Mouse (Mus musculus): ENCODE data around the gene Zscan18. TPM values are rescaled to one million over a fixed set of nuclear protein-coding genes. Genes with fewer than 3 reads are reported as not detected.
"Not testable (repeated sequence)": the region's sequence is repeated elsewhere in the genome, so short reads cannot be mapped to it uniquely, and the experiment has no call there.

The Zscan18 gene
- polyA plus RNA-seq, 1 experiment from 2014 or later, result 11.3 TPM

- no peak overlapping the region for H3K4me2 ChIP-seq (ENCODE audit: low read depth, low read length)
- H3K9ac ChIP-seq (ENCODE audit: low read depth, low read length), result no peak overlapping the region
- H3K27ac ChIP-seq (replicated peaks; ENCODE audit: low read depth, low read length), result no peak overlapping the region
- DNase-seq (ENCODE audit: low spot score), result no peak
- 85% methylated on average over 1 of the region's 1 CpGs for WGBS
- no peak overlapping the region for H3K4me3 ChIP-seq (ENCODE audit: low read depth, low read length)
- peaks cover 10% of the 10 kb centered on the region for H3K9me3 ChIP-seq (ENCODE audit: control insufficient read depth, low read length)
- H3K36me3 ChIP-seq (ENCODE audit: control insufficient read depth, insufficient read depth, low read length), result no peaks in the 10 kb centered on the region
- no peak for ATAC-seq (ENCODE audit: low read depth)
- H3K27me3 ChIP-seq (replicated peaks; ENCODE audit: control insufficient read depth, insufficient read depth, low read length), result no peaks in the 10 kb centered on the region
- peaks cover 3% of the 10 kb centered on the region; the same call in 1 of the 2 replicates for H3K4me1 ChIP-seq (ENCODE audit: control insufficient read depth, insufficient read depth, low read length)
Observed at GRCm38 (mm10) chr7:12799554-12799953, 3.9 kb downstream of the Zscan18 start.

DNA sequence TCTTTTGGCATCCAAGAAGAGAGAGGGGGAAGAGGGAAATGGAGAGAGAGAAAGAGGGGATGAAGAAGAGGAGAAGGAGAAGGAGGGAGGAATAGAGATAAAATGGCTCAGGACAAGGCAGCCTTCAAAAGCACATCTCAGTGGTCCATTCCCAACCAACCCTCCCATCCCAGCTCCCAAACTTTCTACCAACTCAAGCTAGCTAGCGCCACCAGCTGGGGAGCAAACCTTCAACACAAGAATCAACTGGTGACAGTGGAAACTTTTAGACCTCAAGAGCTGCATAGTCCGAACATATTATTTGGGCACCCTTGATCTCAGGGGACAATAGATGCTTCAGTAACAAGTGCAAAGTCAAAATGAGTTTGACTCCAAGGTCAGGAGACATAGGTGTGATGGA lies 5.5 kb downstream of the Zscan18 start:
- Histone ChIP-seq H3K4me3 (ENCODE audit: low read depth, low read length) (no peak overlapping the region), H3K27me3 (replicated peaks; ENCODE audit: control insufficient read depth, insufficient read depth, low read length) (no peaks in the 10 kb centered on the region), H3K4me1 (ENCODE audit: control insufficient read depth, insufficient read depth, low read length) (no peaks in the 10 kb centered on the region), H3K27ac (replicated peaks; ENCODE audit: low read depth, low read length) (no peak overlapping the region), H3K36me3 (ENCODE audit: control insufficient read depth, insufficient read depth, low read length) (no peaks in the 10 kb centered on the region), H3K4me2 (ENCODE audit: low read depth, low read length) (no peak overlapping the region), H3K9ac (ENCODE audit: low read depth, low read length) (no peak overlapping the region), H3K9me3 (ENCODE audit: control insufficient read depth, low read length) (peaks cover 10% of the 10 kb centered on the region)
- WGBS, result 54% methylated on average over 2 of the region's 2 CpGs
- DNase-seq (ENCODE audit: low spot score), result no peak
- no peak for ATAC-seq (ENCODE audit: low read depth)

- H3K9ac ChIP-seq (ENCODE audit: low read depth, low read length); DNase-seq (ENCODE audit: low spot score); ATAC-seq (ENCODE audit: low read depth); H3K27me3 ChIP-seq (replicated peaks; ENCODE audit: control insufficient read depth, insufficient read depth, low read length); H3K4me2 ChIP-seq (ENCODE audit: low read depth, low read length); H3K4me1 ChIP-seq (ENCODE audit: control insufficient read depth, insufficient read depth, low read length); H3K27ac ChIP-seq (replicated peaks; ENCODE audit: low read depth, low read length); H3K4me3 ChIP-seq (ENCODE audit: low read depth, low read length); H3K36me3 ChIP-seq (ENCODE audit: control insufficient read depth, insufficient read depth, low read length): not testable (repeated sequence)
- 87% methylated on average over 11 of the region's 11 CpGs for WGBS
- H3K9me3 ChIP-seq (ENCODE audit: control insufficient read depth, low read length), result peaks cover 10% of the 10 kb centered on the region
Observed at GRCm38 (mm10) chr7:12792624-12793023, 10.8 kb downstream of the Zscan18 start.

GRCm38 (mm10) chr7:12788025-12788424 lies 15.4 kb downstream of the Zscan18 start:
- no peaks in the 10 kb centered on the region for H3K9me3 ChIP-seq (ENCODE audit: control insufficient read depth, low read length)
- H3K4me2 ChIP-seq (ENCODE audit: low read depth, low read length), result no peak overlapping the region
- no peak overlapping the region for H3K9ac ChIP-seq (ENCODE audit: low read depth, low read length)
- no peak for DNase-seq (ENCODE audit: low spot score)
- no peaks in the 10 kb centered on the region for H3K4me1 ChIP-seq (ENCODE audit: control insufficient read depth, insufficient read depth, low read length)
- WGBS, result 19% methylated on average over 4 of the region's 5 CpGs
- ATAC-seq (ENCODE audit: low read depth), result 0 out of 2 replicates have a peak, but pooled peaks have one; percentile 22
- H3K36me3 ChIP-seq (ENCODE audit: control insufficient read depth, insufficient read depth, low read length), result no peaks in the 10 kb centered on the region
- H3K27me3 ChIP-seq (replicated peaks; ENCODE audit: control insufficient read depth, insufficient read depth, low read length), result no peaks in the 10 kb centered on the region
- H3K27ac ChIP-seq (replicated peaks; ENCODE audit: low read depth, low read length), result no peak overlapping the region
- no peak overlapping the region for H3K4me3 ChIP-seq (ENCODE audit: low read depth, low read length)

GRCm38 (mm10) chr7:12787333-12787732 lies 16.1 kb downstream of the Zscan18 start:
- H3K9ac ChIP-seq (ENCODE audit: low read depth, low read length), result no peak overlapping the region
- no peaks in the 10 kb centered on the region for H3K27me3 ChIP-seq (replicated peaks; ENCODE audit: control insufficient read depth, insufficient read depth, low read length)
- H3K4me1 ChIP-seq (ENCODE audit: control insufficient read depth, insufficient read depth, low read length), result no peaks in the 10 kb centered on the region
- no peak overlapping the region for H3K4me2 ChIP-seq (ENCODE audit: low read depth, low read length)
- H3K27ac ChIP-seq (replicated peaks; ENCODE audit: low read depth, low read length), result no peak overlapping the region
- no peak for DNase-seq (ENCODE audit: low spot score)
- no peak for ATAC-seq (ENCODE audit: low read depth)
- no peaks in the 10 kb centered on the region for H3K9me3 ChIP-seq (ENCODE audit: control insufficient read depth, low read length)
- H3K4me3 ChIP-seq (ENCODE audit: low read depth, low read length), result no peak overlapping the region
- WGBS, result 74% methylated on average over 6 of the region's 6 CpGs
- H3K36me3 ChIP-seq (ENCODE audit: control insufficient read depth, insufficient read depth, low read length), result no peaks in the 10 kb centered on the region

DNA sequence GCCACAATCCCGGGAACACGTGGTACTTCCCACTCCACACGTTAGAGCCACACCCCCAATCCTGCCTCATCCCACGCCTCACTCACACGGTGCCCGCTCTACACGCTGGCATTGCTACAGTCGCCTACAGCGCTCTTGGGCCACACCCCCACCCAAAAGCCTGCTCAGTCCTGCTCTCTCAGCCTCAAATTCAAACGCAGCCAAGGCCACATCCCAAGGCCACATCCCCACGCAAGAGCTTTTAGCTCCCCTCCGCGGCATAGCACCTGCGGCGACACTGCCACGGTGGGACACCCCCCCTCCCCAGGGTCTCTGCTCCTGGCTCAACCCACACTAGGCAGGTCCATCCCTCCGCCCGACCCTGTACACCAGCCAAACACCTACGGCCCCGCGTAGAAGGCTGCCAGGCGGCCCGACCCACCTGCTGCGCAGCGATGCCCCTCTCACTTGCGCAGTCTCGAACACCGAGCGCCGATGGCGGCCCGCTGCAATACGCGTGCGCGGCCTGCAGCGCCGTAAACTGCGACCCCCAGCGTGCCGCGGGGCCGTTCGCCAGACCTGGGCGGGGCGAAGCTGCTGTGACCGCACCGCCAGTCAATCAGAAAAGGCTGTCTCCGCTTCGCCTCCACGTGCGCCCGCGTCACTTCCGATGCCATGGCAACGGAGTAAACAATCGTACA lies 23.1 kb downstream of the Zscan18 start:
- 0 out of 2 replicates have a peak, but pooled peaks cover 1% of the 10 kb centered on the region for H3K36me3 ChIP-seq (ENCODE audit: control insufficient read depth, insufficient read depth, low read length)
- no peaks in the 10 kb centered on the region for H3K27me3 ChIP-seq (replicated peaks; ENCODE audit: control insufficient read depth, insufficient read depth, low read length)
- H3K4me2 ChIP-seq (ENCODE audit: low read depth, low read length), result peak overlapping the region; percentile 98
- H3K9me3 ChIP-seq (ENCODE audit: control insufficient read depth, low read length), result no peaks in the 10 kb centered on the region
- DNase-seq (ENCODE audit: low spot score) (peak; percentile 94), ATAC-seq (ENCODE audit: low read depth) (peak; percentile 98)
- WGBS, result 1% methylated on average over 46 of the region's 57 CpGs
- peak overlapping the region; percentile 88 for H3K9ac ChIP-seq (ENCODE audit: low read depth, low read length)
- no peaks in the 10 kb centered on the region for H3K4me1 ChIP-seq (ENCODE audit: control insufficient read depth, insufficient read depth, low read length)
- peak overlapping the region; percentile 77 for H3K4me3 ChIP-seq (ENCODE audit: low read depth, low read length)
- 0 out of 2 replicates have a peak overlapping the region, but pooled peaks have one; percentile 71 for H3K27ac ChIP-seq (replicated peaks; ENCODE audit: low read depth, low read length)

DNA sequence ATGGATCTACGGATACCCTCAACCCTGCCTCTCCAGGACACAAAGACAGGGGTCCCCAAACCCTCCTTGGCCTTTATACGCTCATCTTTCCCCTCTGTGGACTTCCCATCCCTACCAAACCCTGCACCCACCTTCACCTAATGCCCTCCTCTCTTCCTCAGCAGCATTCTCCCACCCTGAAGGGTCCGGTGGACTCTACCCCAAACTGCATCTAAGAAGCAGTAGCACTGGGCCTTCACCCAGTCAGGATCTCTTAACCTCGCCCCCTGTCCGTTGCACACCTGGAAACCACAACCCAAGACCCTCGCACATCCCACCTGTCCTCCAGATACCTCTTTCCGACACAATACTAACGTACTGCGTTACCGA lies 23.7 kb downstream of the Zscan18 start:
- H3K36me3 ChIP-seq (ENCODE audit: control insufficient read depth, insufficient read depth, low read length), result peaks cover 6% of the 10 kb centered on the region; the same call in 1 of the 2 replicates
- peak overlapping the region; percentile 88 for H3K9ac ChIP-seq (ENCODE audit: low read depth, low read length)
- H3K9me3 ChIP-seq (ENCODE audit: control insufficient read depth, low read length), result no peaks in the 10 kb centered on the region
- no peaks in the 10 kb centered on the region for H3K4me1 ChIP-seq (ENCODE audit: control insufficient read depth, insufficient read depth, low read length)
- DNase-seq (ENCODE audit: low spot score) (no peak), ATAC-seq (ENCODE audit: low read depth) (no peak)
- H3K27me3 ChIP-seq (replicated peaks; ENCODE audit: control insufficient read depth, insufficient read depth, low read length), result no peaks in the 10 kb centered on the region
- H3K27ac ChIP-seq (replicated peaks; ENCODE audit: low read depth, low read length), result no peak overlapping the region
- WGBS, result 21% methylated on average over 10 of the region's 10 CpGs
- H3K4me2 ChIP-seq (ENCODE audit: low read depth, low read length), result peak overlapping the region; percentile 98
- peak overlapping the region; percentile 77 for H3K4me3 ChIP-seq (ENCODE audit: low read depth, low read length)

GRCm38 (mm10) chr7:12779141-12779540 lies 24.3 kb downstream of the Zscan18 start:
- H3K27me3 ChIP-seq (replicated peaks; ENCODE audit: control insufficient read depth, insufficient read depth, low read length), result no peaks in the 10 kb centered on the region
- H3K27ac ChIP-seq (replicated peaks; ENCODE audit: low read depth, low read length), result no peak overlapping the region
- H3K9me3 ChIP-seq (ENCODE audit: control insufficient read depth, low read length), result no peaks in the 10 kb centered on the region
- ATAC-seq (ENCODE audit: low read depth) (no peak), DNase-seq (ENCODE audit: low spot score) (no peak)
- H3K4me3 ChIP-seq (ENCODE audit: low read depth, low read length), result no peak overlapping the region
- H3K4me1 ChIP-seq (ENCODE audit: control insufficient read depth, insufficient read depth, low read length), result no peaks in the 10 kb centered on the region
- 88% methylated on average over 5 of the region's 5 CpGs for WGBS
- peaks cover 12% of the 10 kb centered on the region; the same call in 1 of the 2 replicates for H3K36me3 ChIP-seq (ENCODE audit: control insufficient read depth, insufficient read depth, low read length)
- no peak overlapping the region for H3K9ac ChIP-seq (ENCODE audit: low read depth, low read length)
- peak overlapping the region; percentile 98; the same call in 1 of the 2 replicates for H3K4me2 ChIP-seq (ENCODE audit: low read depth, low read length)

GRCm38 (mm10) chr7:12774606-12775005 lies 28.8 kb downstream of the Zscan18 start:
- Histone ChIP-seq H3K4me1 (ENCODE audit: control insufficient read depth, insufficient read depth, low read length) (no peaks in the 10 kb centered on the region), H3K27ac (replicated peaks; ENCODE audit: low read depth, low read length) (no peak overlapping the region), H3K9ac (ENCODE audit: low read depth, low read length) (no peak overlapping the region), H3K27me3 (replicated peaks; ENCODE audit: control insufficient read depth, insufficient read depth, low read length) (no peaks in the 10 kb centered on the region), H3K4me2 (ENCODE audit: low read depth, low read length) (no peak overlapping the region), H3K4me3 (ENCODE audit: low read depth, low read length) (no peak overlapping the region), H3K9me3 (ENCODE audit: control insufficient read depth, low read length) (no peaks in the 10 kb centered on the region), H3K36me3 (ENCODE audit: control insufficient read depth, insufficient read depth, low read length) (peaks cover 47% of the 10 kb centered on the region)
- ATAC-seq (ENCODE audit: low read depth) (no peak), DNase-seq (ENCODE audit: low spot score) (no peak)
- 95% methylated on average over 1 of the region's 1 CpGs for WGBS
